Mouse (Mus musculus) midbrain, embryonic 14.5 days (tissue): ENCODE measurements around the gene Ucn2. TPM values are rescaled to one million over a fixed set of nuclear protein-coding genes. Genes with fewer than 3 reads are reported as not detected.

Experiments used
- ATAC-seq: fragments of 200-750 bp; cut with Nextera tagmentation; 2 replicates; pipeline ENCODE4 v1.8.0; 2017; ENCODE audit warnings: moderate number of reproducible peaks, moderate library complexity; ENCODE audit not compliant: low FRiP score, low TSS enrichment
- DNase-seq: peaks from one replicate; pipeline ENCODE4 v3.0.0-alpha.2; 2015
- H3K27ac ChIP-seq: fragments of 300-500 bp; sonication (generic); replicated peaks from 2 replicates; pipeline ENCODE4 v1.5.1; 2014; ENCODE audit warnings: mild to moderate bottlenecking, low read depth, low read length, moderate library complexity
- H3K27me3 ChIP-seq: fragments of 300-500 bp; sonication (generic); 2 replicates; pipeline ENCODE4 v1.6.1; 2014; ENCODE audit warnings: low read length, control low read depth, mixed read lengths; ENCODE audit not compliant: control insufficient read depth, insufficient read depth
- H3K36me3 ChIP-seq: fragments of 300-500 bp; sonication (generic); 2 replicates; pipeline ENCODE4 v1.6.1; 2014; ENCODE audit warnings: low read length, control low read depth; ENCODE audit not compliant: control insufficient read depth, insufficient read depth
- H3K4me1 ChIP-seq: fragments of 300-500 bp; sonication (generic); 2 replicates; pipeline ENCODE4 v1.6.1; 2014; ENCODE audit warnings: mild to moderate bottlenecking, antibody characterized with exemption, low read length, control low read depth; ENCODE audit not compliant: control insufficient read depth, insufficient read depth
- H3K4me2 ChIP-seq: fragments of 300-500 bp; sonication (generic); 2 replicates; pipeline ENCODE4 v1.6.1; 2014; ENCODE audit warnings: mild to moderate bottlenecking, low read length, moderate library complexity
- H3K4me3 ChIP-seq: fragments of 300-500 bp; sonication (generic); replicated peaks from 2 replicates; pipeline ENCODE4 v1.5.1; 2014; ENCODE audit warnings: low read depth, low read length
- H3K9ac ChIP-seq: fragments of 300-500 bp; sonication (generic); replicated peaks from 2 replicates; pipeline ENCODE4 v1.6.1; 2014; ENCODE audit warnings: mild to moderate bottlenecking, low read length, moderate library complexity
- H3K9me3 ChIP-seq: fragments of 300-500 bp; sonication (generic); 2 replicates; pipeline ENCODE4 v1.6.1; 2016; ENCODE audit warnings: low read length, control low read depth, mixed read lengths; ENCODE audit not compliant: control insufficient read depth
- WGBS: fragments of 180-500 bp; shearing (Covaris S2); extraction: QIAGEN DNeasy Blood & Tissue Kit; methylation state at CpG from one replicate; pipeline ENCODE4 v1.1.7; 2014; 5-methylcytosine and 5-hydroxymethylcytosine counted together
- polyA plus RNA-seq: library from polyadenylated mRNA; unstranded; fragments of >200 nt; fragmentation: Nextera tagmentation; extraction: Ambion mirVana; gene quantifications from 2 replicates; pipeline ENCODE4 v1.2.1, GENCODE M21; 2014

The Ucn2 gene
- polyA plus RNA-seq, 1 experiment from 2014 or later, result not detected

DNA sequence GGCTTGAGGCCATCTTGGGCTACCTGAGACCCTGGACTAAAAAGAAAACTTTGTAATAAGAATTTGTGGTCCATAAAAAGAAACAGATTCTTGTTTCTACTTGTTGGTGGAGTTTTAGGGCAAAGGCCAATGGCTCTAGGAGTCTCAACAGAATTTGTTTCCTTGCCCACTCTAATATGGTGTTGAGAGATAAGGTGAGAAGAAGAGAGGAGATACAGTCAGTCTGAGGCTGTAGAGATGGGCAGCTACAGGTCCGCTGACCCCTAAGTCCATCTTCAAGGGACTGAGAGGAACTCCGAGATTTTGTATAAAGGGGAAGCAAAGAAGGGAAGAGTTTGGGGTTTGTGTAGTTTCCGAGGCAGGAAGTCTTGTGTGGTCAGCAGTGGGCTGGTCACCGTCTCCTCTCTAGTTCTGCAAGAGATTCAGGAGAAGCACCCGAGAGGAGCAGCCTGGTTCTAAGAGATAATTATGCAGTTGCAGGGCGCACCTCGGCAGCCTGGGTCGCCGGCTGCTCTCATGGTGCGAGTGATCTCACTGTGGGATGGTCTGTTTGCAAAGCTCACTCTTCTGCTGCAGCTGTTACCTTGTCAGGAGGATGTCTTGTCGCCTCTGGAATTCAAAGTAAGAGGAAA lies 31.3 kb downstream of the Ucn2 start:
- 78% methylated on average over 11 of the region's 11 CpGs for WGBS
- DNase-seq (no peak), ATAC-seq (no peak)
- Histone ChIP-seq H3K27ac (no peak overlapping the region), H3K36me3 (peaks cover 14% of the 10 kb centered on the region; the same call in 1 of the 2 replicates), H3K27me3 (no peaks in the 10 kb centered on the region), H3K4me1 (no peaks in the 10 kb centered on the region), H3K9ac (no peak overlapping the region), H3K4me3 (no peak overlapping the region), H3K4me2 (no peak overlapping the region), H3K9me3 (no peaks in the 10 kb centered on the region)

DNA sequence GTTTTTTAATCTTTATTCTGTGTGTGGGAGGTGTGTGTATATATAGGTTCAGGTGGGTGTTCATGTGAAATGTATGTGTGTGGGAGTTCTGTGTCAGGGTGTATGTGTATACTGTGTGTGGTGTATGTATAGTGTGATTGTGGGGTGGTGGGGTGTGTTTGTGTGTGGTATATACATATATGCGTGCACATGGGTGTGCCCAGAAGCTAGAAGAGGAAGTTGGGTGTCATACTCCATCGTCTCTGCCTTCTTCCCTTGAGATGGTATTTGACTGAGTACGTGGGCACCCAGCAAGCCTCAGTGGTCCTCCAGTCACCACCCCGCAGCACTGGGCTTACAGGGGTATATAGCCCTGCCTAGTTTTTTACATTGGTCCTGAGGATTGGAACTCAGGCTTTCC lies 35.6 kb downstream of the Ucn2 start:
- Histone ChIP-seq H3K4me1 (no peaks in the 10 kb centered on the region), H3K4me3 (no peak overlapping the region), H3K9ac (no peak overlapping the region), H3K27me3 (no peaks in the 10 kb centered on the region), H3K36me3 (peaks cover 24% of the 10 kb centered on the region), H3K4me2 (no peak overlapping the region), H3K27ac (no peak overlapping the region), H3K9me3 (no peaks in the 10 kb centered on the region)
- no peak for ATAC-seq
- DNase-seq, result no peak
- WGBS, result 85% methylated on average over 4 of the region's 4 CpGs

DNA sequence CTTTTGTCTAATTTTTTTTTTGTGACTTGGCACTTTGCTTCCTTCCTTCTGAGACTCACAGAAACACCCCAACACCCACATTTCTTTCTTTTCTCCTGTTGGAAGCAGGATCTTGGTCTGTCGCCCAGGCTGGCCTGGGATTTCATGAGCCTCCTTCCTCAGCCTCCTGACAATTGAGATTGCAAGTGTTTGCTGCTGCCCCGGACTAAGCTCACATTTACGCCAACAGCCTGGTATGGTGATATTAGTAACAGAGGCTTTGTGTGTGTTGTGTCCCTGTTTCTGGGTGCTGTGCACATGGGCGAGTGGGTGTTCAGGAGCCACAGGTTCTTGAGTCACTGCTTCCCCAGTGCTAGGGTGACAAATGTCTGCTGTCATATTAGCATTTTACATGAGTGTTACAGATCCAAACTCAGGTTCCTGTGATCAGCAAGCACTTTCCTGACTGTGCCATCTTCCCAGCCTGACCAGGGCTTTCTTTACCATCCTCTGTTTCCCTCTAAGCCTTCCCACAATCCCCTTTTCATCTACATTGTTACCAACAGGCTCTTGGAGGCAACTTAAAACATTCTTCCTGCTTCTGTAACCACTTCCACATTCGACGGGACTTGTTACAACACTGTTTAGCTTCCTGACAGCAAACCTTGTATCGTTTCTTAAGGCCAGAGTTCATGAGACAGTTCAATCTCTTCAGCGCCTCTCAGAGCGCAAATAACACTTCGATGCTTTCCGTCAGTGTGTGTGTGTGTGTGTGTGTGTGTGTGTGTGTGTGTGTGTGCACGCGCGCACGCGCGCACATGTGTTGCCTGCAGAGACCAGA lies 37.3 kb downstream of the Ucn2 start:
- 94% methylated on average over 17 of the region's 17 CpGs for WGBS
- no peaks in the 10 kb centered on the region for H3K4me1 ChIP-seq
- H3K27ac ChIP-seq, result no peak overlapping the region
- H3K9me3 ChIP-seq, result no peaks in the 10 kb centered on the region
- no peak overlapping the region for H3K4me2 ChIP-seq
- DNase-seq (no peak), ATAC-seq (no peak)
- peaks cover 36% of the 10 kb centered on the region for H3K36me3 ChIP-seq
- no peak overlapping the region for H3K4me3 ChIP-seq
- no peak overlapping the region for H3K9ac ChIP-seq
- no peaks in the 10 kb centered on the region for H3K27me3 ChIP-seq

DNA sequence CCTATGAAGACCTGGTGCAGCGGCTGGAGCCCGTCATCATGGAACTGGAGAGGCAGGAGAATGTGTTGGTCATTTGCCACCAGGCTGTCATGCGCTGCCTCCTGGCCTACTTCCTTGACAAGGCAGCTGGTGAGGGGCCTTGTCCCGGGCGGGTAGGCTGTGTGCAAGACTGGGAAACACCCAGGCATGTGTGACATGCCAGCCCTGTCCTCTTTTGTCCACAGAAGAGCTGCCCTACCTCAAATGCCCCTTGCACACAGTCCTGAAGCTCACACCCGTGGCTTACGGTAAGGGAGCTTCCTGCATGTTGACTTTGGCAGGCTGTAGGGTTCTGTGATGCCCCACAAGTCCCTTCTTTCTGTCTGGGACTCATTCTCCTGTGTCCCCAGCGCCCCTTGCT lies 41.7 kb downstream of the Ucn2 start:
- 86% methylated on average over 8 of the region's 8 CpGs for WGBS
- no peaks in the 10 kb centered on the region for H3K4me1 ChIP-seq
- peaks cover 37% of the 10 kb centered on the region for H3K36me3 ChIP-seq
- no peak overlapping the region for H3K27ac ChIP-seq
- H3K4me3 ChIP-seq, result no peak overlapping the region
- DNase-seq (no peak), ATAC-seq (no peak)
- H3K9me3 ChIP-seq, result no peaks in the 10 kb centered on the region
- H3K27me3 ChIP-seq, result no peaks in the 10 kb centered on the region
- H3K4me2 ChIP-seq, result no peak overlapping the region
- H3K9ac ChIP-seq, result no peak overlapping the region

DNA sequence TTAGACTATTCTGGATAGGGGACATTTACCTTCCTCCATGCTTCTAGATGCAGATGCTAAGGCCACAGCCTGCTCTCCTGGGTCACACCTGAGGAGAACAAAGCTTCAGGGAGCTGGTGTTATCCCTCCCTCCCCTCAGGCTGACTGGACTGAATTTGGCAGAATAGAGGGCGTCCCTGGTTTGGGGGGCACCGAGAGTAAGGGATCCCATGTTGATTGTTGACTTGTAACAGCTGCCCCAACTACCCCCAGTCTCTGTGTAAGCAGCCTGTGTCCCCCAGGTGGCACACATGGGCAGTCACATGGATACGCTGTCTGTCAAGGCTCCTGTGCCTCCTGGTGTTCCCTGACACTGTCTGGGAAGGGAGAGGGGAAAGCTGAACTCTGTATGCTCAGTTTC lies 42.6 kb downstream of the Ucn2 start:
- Histone ChIP-seq H3K4me1 (no peaks in the 10 kb centered on the region), H3K4me3 (no peak overlapping the region), H3K27me3 (no peaks in the 10 kb centered on the region), H3K9ac (no peak overlapping the region), H3K36me3 (peaks cover 30% of the 10 kb centered on the region), H3K4me2 (no peak overlapping the region), H3K9me3 (no peaks in the 10 kb centered on the region), H3K27ac (no peak overlapping the region)
- WGBS, result 83% methylated on average over 3 of the region's 3 CpGs
- no peak for DNase-seq
- no peak for ATAC-seq

DNA sequence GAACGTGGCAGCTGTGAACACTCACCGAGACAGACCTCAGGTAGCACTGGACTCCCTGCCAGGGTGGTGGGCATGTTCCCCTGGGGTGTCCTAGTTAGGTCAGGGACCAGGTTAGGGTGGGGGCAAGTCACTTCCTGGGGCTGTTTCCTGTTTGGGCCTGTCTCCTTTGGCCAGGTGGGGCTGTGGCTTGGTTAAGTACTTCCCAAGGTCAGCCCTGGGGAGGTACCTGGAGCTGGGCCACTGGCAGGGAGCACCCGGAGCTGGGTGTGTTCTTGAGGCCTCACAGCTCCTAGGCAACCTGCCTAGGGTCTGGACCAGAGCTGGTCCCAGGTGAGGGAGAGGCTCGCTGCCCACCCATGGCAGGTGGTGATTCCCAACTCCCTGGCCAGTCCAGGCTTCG lies 43.1 kb downstream of the Ucn2 start:
- 89% methylated on average over 5 of the region's 5 CpGs for WGBS
- Histone ChIP-seq H3K9me3 (no peaks in the 10 kb centered on the region), H3K9ac (no peak overlapping the region), H3K27ac (no peak overlapping the region), H3K27me3 (no peaks in the 10 kb centered on the region), H3K36me3 (peaks cover 29% of the 10 kb centered on the region), H3K4me3 (no peak overlapping the region), H3K4me1 (no peaks in the 10 kb centered on the region), H3K4me2 (no peak overlapping the region)
- DNase-seq (no peak), ATAC-seq (no peak)

DNA sequence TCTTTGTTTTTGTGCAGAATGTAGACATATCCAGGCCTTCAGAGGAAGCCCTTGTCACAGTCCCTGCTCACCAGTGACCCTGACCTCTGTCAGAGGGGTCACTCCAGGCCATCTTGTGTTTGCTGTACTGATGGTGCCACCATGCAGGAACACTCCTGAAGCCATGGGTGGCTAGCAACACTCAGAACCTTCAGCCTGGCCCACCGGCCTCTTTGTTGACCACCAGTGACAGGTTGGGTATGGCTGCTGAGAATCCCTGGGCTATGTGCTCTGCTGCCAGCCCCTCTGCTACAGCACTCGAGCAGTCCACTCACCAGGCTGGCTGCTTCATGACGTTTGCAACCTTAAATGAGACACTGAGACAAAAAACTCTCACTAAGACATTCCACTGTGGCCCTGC lies 44.5 kb downstream of the Ucn2 start:
- Histone ChIP-seq H3K36me3 (peaks cover 26% of the 10 kb centered on the region), H3K4me3 (no peak overlapping the region), H3K9me3 (no peaks in the 10 kb centered on the region), H3K27ac (no peak overlapping the region), H3K9ac (no peak overlapping the region), H3K4me1 (no peaks in the 10 kb centered on the region), H3K4me2 (no peak overlapping the region), H3K27me3 (no peaks in the 10 kb centered on the region)
- 74% methylated on average over 3 of the region's 3 CpGs for WGBS
- DNase-seq (no peak), ATAC-seq (no peak)

DNA sequence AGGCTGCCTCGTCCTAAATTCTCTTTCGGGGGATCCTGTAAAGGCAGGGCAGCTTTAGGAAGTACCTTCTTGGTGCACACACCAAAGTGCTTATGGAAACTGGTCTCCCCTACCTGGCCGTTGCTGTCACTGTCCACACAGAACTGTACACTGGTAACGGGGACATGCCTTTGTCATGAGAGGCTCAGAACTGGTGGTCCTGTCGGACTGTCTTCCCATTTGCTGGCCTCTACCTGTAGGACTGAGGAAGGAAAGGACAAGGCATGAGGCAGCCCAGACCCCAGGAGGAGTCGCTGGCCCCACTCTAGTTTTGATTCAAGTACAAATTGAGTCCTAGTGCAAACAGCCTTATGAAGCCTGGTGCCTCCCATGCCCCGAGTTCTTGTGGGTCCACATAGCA lies 45.2 kb downstream of the Ucn2 start:
- DNase-seq, result no peak
- Histone ChIP-seq H3K9ac (no peak overlapping the region), H3K4me3 (no peak overlapping the region), H3K4me1 (no peaks in the 10 kb centered on the region), H3K9me3 (no peaks in the 10 kb centered on the region), H3K27ac (no peak overlapping the region), H3K4me2 (no peak overlapping the region), H3K27me3 (no peaks in the 10 kb centered on the region), H3K36me3 (peaks cover 19% of the 10 kb centered on the region)
- ATAC-seq, result no peak
- WGBS, result 89% methylated on average over 7 of the region's 7 CpGs

DNA sequence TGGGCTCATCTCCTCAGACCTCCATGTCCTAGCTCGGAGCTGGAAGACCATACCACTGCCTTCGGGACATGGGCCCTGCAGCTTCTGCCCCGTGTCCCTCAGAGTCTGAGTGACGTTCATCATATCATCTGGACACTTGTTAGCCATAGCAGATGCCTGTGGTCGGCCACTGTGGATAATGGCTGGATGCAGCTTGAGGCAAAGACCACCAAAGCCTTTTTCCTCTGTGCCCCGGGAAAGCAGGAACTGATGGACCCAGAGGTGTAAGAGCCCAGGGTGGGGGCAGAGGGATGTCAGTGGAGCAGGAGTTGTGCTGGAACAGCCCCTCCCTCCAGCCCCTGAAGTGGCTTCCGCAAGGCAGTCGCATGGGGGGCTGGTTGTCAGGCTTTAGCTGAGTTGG lies 45.9 kb downstream of the Ucn2 start:
- H3K9me3 ChIP-seq, result no peaks in the 10 kb centered on the region
- H3K27me3 ChIP-seq, result no peaks in the 10 kb centered on the region
- no peaks in the 10 kb centered on the region for H3K4me1 ChIP-seq
- no peak overlapping the region for H3K4me2 ChIP-seq
- DNase-seq (no peak), ATAC-seq (no peak)
- H3K36me3 ChIP-seq, result peaks cover 14% of the 10 kb centered on the region
- no peak overlapping the region for H3K4me3 ChIP-seq
- no peak overlapping the region for H3K27ac ChIP-seq
- H3K9ac ChIP-seq, result no peak overlapping the region
- WGBS, result 85% methylated on average over 8 of the region's 8 CpGs
